Mouse (Mus musculus): ENCODE measurements around the gene Naxe. TPM values are rescaled to one million over a fixed set of nuclear protein-coding genes. Genes with fewer than 3 reads are reported as not detected.

The Naxe gene
- polyA plus RNA-seq, 1 experiment from 2014 or later, result 178 TPM

Other genes with a start within 250 kb of the Naxe start
- gene Pear1, start 234.2 kb downstream of the Naxe start, polyA plus RNA-seq (2015; fragmentation: Nextera tagmentation; extraction: Ambion mirVana), result 22.2 and 22.5 TPM in 2 replicates
- gene Sh2d2a, start 211.7 kb downstream of the Naxe start, polyA plus RNA-seq (2015; fragmentation: Nextera tagmentation; extraction: Ambion mirVana), result 0.36 and 0.37 TPM in 2 replicates
- 9.8 and 10.7 TPM in 2 replicates for gene Prcc, start 172.9 kb downstream of the Naxe start, polyA plus RNA-seq (2015; fragmentation: Nextera tagmentation; extraction: Ambion mirVana)
- 75.5 and 76.0 TPM in 2 replicates for gene Hdgf, start 152.2 kb downstream of the Naxe start, polyA plus RNA-seq (2015; fragmentation: Nextera tagmentation; extraction: Ambion mirVana)
- gene Mrpl24, start 139.0 kb downstream of the Naxe start, polyA plus RNA-seq (2015; fragmentation: Nextera tagmentation; extraction: Ambion mirVana), result 78.7 and 80.6 TPM in 2 replicates
- gene Isg20l2, start 128.2 kb downstream of the Naxe start, polyA plus RNA-seq (2015; fragmentation: Nextera tagmentation; extraction: Ambion mirVana), result 37.2 and 39.8 TPM in 2 replicates
- gene Rrnad1, start 127.8 kb downstream of the Naxe start, polyA plus RNA-seq (2015; fragmentation: Nextera tagmentation; extraction: Ambion mirVana), result 14.2 and 14.3 TPM in 2 replicates
- gene Crabp2, start 109.8 kb downstream of the Naxe start, polyA plus RNA-seq (2015; fragmentation: Nextera tagmentation; extraction: Ambion mirVana), result 3.8 TPM in 2 replicates
- 9.4 and 10.3 TPM in 2 replicates for gene Nes, start 87.4 kb downstream of the Naxe start, polyA plus RNA-seq (2015; fragmentation: Nextera tagmentation; extraction: Ambion mirVana)
- gene Bcan, start 58.3 kb downstream of the Naxe start, polyA plus RNA-seq (2015; fragmentation: Nextera tagmentation; extraction: Ambion mirVana), result 0.18 and 0.67 TPM in 2 replicates
- gene Hapln2, start 30.9 kb downstream of the Naxe start, polyA plus RNA-seq (2015; fragmentation: Nextera tagmentation; extraction: Ambion mirVana), result not detected in 2 replicates
- 30.4 and 38.3 TPM in 2 replicates for gene Gpatch4, start 15.4 kb downstream of the Naxe start, polyA plus RNA-seq (2015; fragmentation: Nextera tagmentation; extraction: Ambion mirVana)
- gene Ttc24, start 19.8 kb upstream of the Naxe start, polyA plus RNA-seq (2015; fragmentation: Nextera tagmentation; extraction: Ambion mirVana), result not detected in 2 replicates
- 14.3 and 14.5 TPM in 2 replicates for gene Iqgap3, start 23.5 kb upstream of the Naxe start, polyA plus RNA-seq (2015; fragmentation: Nextera tagmentation; extraction: Ambion mirVana)
- 13.7 and 23.2 TPM in 2 replicates for gene Mef2d, start 83.9 kb upstream of the Naxe start, polyA plus RNA-seq (2015; fragmentation: Nextera tagmentation; extraction: Ambion mirVana)
- gene Rhbg, start 196.2 kb upstream of the Naxe start, polyA plus RNA-seq (2015; fragmentation: Nextera tagmentation; extraction: Ambion mirVana), result 0.69 and 1.3 TPM in 2 replicates
- 0.81 TPM in 1 of 2 replicates, not detected in the other for gene Gm38392, start 228.7 kb upstream of the Naxe start, polyA plus RNA-seq (2015; fragmentation: Nextera tagmentation; extraction: Ambion mirVana)
- 9.7 and 10.8 TPM in 2 replicates for gene Tsacc, start 238.5 kb upstream of the Naxe start, polyA plus RNA-seq (2015; fragmentation: Nextera tagmentation; extraction: Ambion mirVana)
- 470 and 510 TPM in 2 replicates for gene Cct3, start 238.6 kb upstream of the Naxe start, polyA plus RNA-seq (2015; fragmentation: Nextera tagmentation; extraction: Ambion mirVana)

Data from intestine, embryonic 16.5 days (tissue).